Mouse (Mus musculus) liver, embryonic 14.5 days (tissue): ENCODE data around the gene Il17rc. TPM values are rescaled to one million over a fixed set of nuclear protein-coding genes. Genes with fewer than 3 reads are reported as not detected.

Experiments
- ATAC-seq: fragments of 200-750 bp; cut with Nextera tagmentation; 2 replicates; pipeline ENCODE4 v1.8.0; 2017; ENCODE audit warnings: moderate number of reproducible peaks, mild to moderate bottlenecking, moderate library complexity; ENCODE audit not compliant: insufficient read depth
- DNase-seq, 3 experiments: peaks; one replicate each; pipeline ENCODE4 v3.0.0-alpha.2; 2012 to 2013; ENCODE audit warnings: low read depth in 3 of 3, low spot score in 3 of 3
- H3K27ac ChIP-seq: fragments of 300-500 bp; sonication (generic); 2 replicates; pipeline ENCODE4 v1.5.1; 2014; ENCODE audit warnings: moderate library complexity, mild to moderate bottlenecking, control low read depth, inconsistent platforms
- H3K27me3 ChIP-seq: fragments of 300-500 bp; sonication (generic); 2 replicates; pipeline ENCODE4 v1.6.1; 2014; ENCODE audit warnings: mild to moderate bottlenecking, low read length, moderate library complexity; ENCODE audit not compliant: control insufficient read depth, insufficient read depth
- H3K36me3 ChIP-seq: fragments of 300-500 bp; sonication (generic); replicated peaks from 2 replicates; pipeline ENCODE4 v1.6.1; 2014; ENCODE audit warnings: low read depth; ENCODE audit not compliant: control insufficient read depth, insufficient read depth
- H3K4me1 ChIP-seq, 2 experiments: fragments of 200-500 bp in 1 of 2; fragments of 300-500 bp in 1 of 2; sonication (generic) in 1 of 2; replicated peaks; 2 replicates each; pipeline ENCODE4 v1.6.1; 2012 to 2014; ENCODE audit warnings: antibody characterized with exemption in 1 of 2, inconsistent platforms in 1 of 2, low read length in 1 of 2; ENCODE audit not compliant: control insufficient read depth in 2 of 2, insufficient read depth in 2 of 2
- H3K4me2 ChIP-seq: fragments of 300-500 bp; sonication (generic); 2 replicates; pipeline ENCODE4 v1.6.1; 2014; ENCODE audit warnings: low read depth, mild to moderate bottlenecking, control low read depth, moderate library complexity
- H3K4me3 ChIP-seq, 2 experiments: fragments of 200-500 bp in 1 of 2; fragments of 300-500 bp in 1 of 2; sonication (generic) in 1 of 2; 2 replicates each; pipeline ENCODE4 v1.5.1; 2012 to 2014; ENCODE audit warnings: low read depth in 2 of 2, low read length in 2 of 2, mild to moderate bottlenecking in 2 of 2, control low read depth in 1 of 2, inconsistent platforms in 1 of 2, moderate library complexity in 1 of 2; ENCODE audit not compliant: insufficient read depth in 1 of 2
- H3K9ac ChIP-seq: fragments of 300-500 bp; sonication (generic); replicated peaks from 2 replicates; pipeline ENCODE4 v1.6.1; 2014; ENCODE audit warnings: mild to moderate bottlenecking, control low read depth, moderate library complexity
- H3K9me3 ChIP-seq: fragments of 300-500 bp; sonication (generic); 2 replicates; pipeline ENCODE4 v1.6.1; 2016; ENCODE audit warnings: low read length, mixed read lengths; ENCODE audit not compliant: control insufficient read depth
- CTCF ChIP-seq: IDR thresholded peaks from 2 replicates; pipeline ENCODE4 v1.5.1; 2016; ENCODE audit warnings: antibody characterized with exemption, low read depth, control low read depth
- EP300 ChIP-seq: IDR thresholded peaks from 2 replicates; pipeline ENCODE4 v1.6.1; 2016; ENCODE audit warnings: antibody characterized with exemption, low read depth
- WGBS: fragments of 180-500 bp; shearing (Covaris S2); extraction: QIAGEN DNeasy Blood & Tissue Kit; methylation state at CpG from one replicate; pipeline ENCODE4 v1.1.7; 2014; ENCODE audit not compliant: insufficient replicate concordance; 5-methylcytosine and 5-hydroxymethylcytosine counted together
- polyA plus RNA-seq, 2 experiments: library from polyadenylated mRNA; depleted of rRNA in 1 of 2; stranded (reverse) in 1 of 2; unstranded in 1 of 2; fragments of >200 nt; fragmentation: Nextera tagmentation in 1 of 2; extraction: Ambion mirVana in 1 of 2; gene quantifications; 2 replicates each; pipeline versions ENCODE4 v1.2.1 to v1.2.3; 2012 to 2014

Gene Il17rc
- polyA plus RNA-seq, 2 experiments = 3.4 TPM

- TF ChIP-seq CTCF (no peak), EP300 (no peak)
- 54% methylated on average over 7 of the region's 7 CpGs for WGBS
- H3K9me3 ChIP-seq = no peaks in the 10 kb centered on the region
- no peak overlapping the region for H3K4me3 ChIP-seq
- H3K9ac ChIP-seq = no peak overlapping the region
- no peaks in the 10 kb centered on the region; the same call in 1 of the 2 replicates for H3K27me3 ChIP-seq
- H3K4me2 ChIP-seq = no peak overlapping the region
- H3K4me1 ChIP-seq = no peaks in the 10 kb centered on the region
- no peaks in the 10 kb centered on the region for H3K36me3 ChIP-seq
- DNase-seq = no peak
- H3K27ac ChIP-seq = no peak overlapping the region
- ATAC-seq = no peak
These were observed 7.2 kb upstream of the Il17rc start for GRCm38 (mm10) chr6:113464040-113464439.

- TF ChIP-seq EP300 = no peak
- TF ChIP-seq CTCF = peak; percentile 54
- Histone ChIP-seq H3K9me3 (no peaks in the 10 kb centered on the region), H3K4me2 (no peak overlapping the region), H3K36me3 (no peaks in the 10 kb centered on the region), H3K4me3 (no peak overlapping the region), H3K27me3 (peaks cover 9% of the 10 kb centered on the region), H3K27ac (no peak overlapping the region), H3K4me1 (0 out of 4 replicates have a peak, but pooled peaks cover 0 to 2% of the 10 kb centered on the region in 2 experiments), H3K9ac (no peak overlapping the region)
- 58% methylated on average over 5 of the region's 5 CpGs for WGBS
- DNase-seq (no peak), ATAC-seq (no peak)
These were observed 5.6 kb upstream of the Il17rc start for GRCm38 (mm10) chr6:113465602-113466001.

- 57% methylated on average over 3 of the region's 3 CpGs for WGBS
- TF ChIP-seq CTCF = no peak
- no peak for TF ChIP-seq EP300
- ATAC-seq = no peak
- DNase-seq = no peak
- Histone ChIP-seq H3K4me2 (no peak overlapping the region), H3K27me3 (peaks cover 11% of the 10 kb centered on the region), H3K9me3 (no peaks in the 10 kb centered on the region), H3K36me3 (no peaks in the 10 kb centered on the region), H3K27ac (no peak overlapping the region), H3K9ac (no peak overlapping the region), H3K4me3 (no peak overlapping the region), H3K4me1 (0 out of 4 replicates have a peak, but pooled peaks cover 0 to 2% of the 10 kb centered on the region in 2 experiments)
These were observed 2.7 kb upstream of the Il17rc start for GRCm38 (mm10) chr6:113468512-113468911.

- H3K4me1 ChIP-seq = 0 out of 4 replicates have a peak, but pooled peaks cover 0 to 2% of the 10 kb centered on the region in 2 experiments
- peak overlapping the region; percentile 66 for H3K4me2 ChIP-seq
- H3K9ac ChIP-seq = no peak overlapping the region
- TF ChIP-seq CTCF (peak; percentile 83), EP300 (no peak)
- peaks cover 11% of the 10 kb centered on the region for H3K27me3 ChIP-seq
- peak overlapping the region; percentile 0 to 34; a peak in 2 of 4 replicates for H3K4me3 ChIP-seq
- no peaks in the 10 kb centered on the region for H3K9me3 ChIP-seq
- no peak overlapping the region for H3K27ac ChIP-seq
- ATAC-seq (peak; percentile 51), DNase-seq (peak in 2 of 3 experiments; percentile 40 to 52)
- WGBS = 4% methylated on average over 9 of the region's 9 CpGs
- H3K36me3 ChIP-seq = no peaks in the 10 kb centered on the region
These were observed 2.2 kb upstream of the Il17rc start for GRCm38 (mm10) chr6:113469021-113469420.

GRCm38 (mm10) chr6:113469432-113469831 lies 1.8 kb upstream of the Il17rc start:
- Histone ChIP-seq H3K9me3 (no peaks in the 10 kb centered on the region), H3K27ac (no peak overlapping the region), H3K4me3 (peak overlapping the region; percentile 22 to 34; a peak in 2 of 4 replicates), H3K36me3 (no peaks in the 10 kb centered on the region), H3K4me1 (0 out of 4 replicates have a peak, but pooled peaks cover 0 to 2% of the 10 kb centered on the region in 2 experiments), H3K27me3 (peaks cover 11% of the 10 kb centered on the region), H3K4me2 (peak overlapping the region; percentile 66), H3K9ac (peak overlapping the region; percentile 7; the same call in 1 of the 2 replicates)
- WGBS = 1% methylated on average over 31 of the region's 31 CpGs
- ATAC-seq (peak; percentile 62), DNase-seq (peak in 1 of 3 experiments; percentile 13)
- TF ChIP-seq CTCF = peak; percentile 85
- no peak for TF ChIP-seq EP300
